Mouse (Mus musculus) G1E (cell line): ENCODE data around the gene Cenpn.

Source experiments
- CTCF ChIP-seq: IDR thresholded peaks from 2 replicates; pipeline ENCODE4 v1.5.1; 2012; ENCODE audit warnings: low read depth, low read length, inconsistent platforms, mixed read lengths
- GATA1 ChIP-seq: IDR thresholded peaks from 2 replicates; pipeline ENCODE4 v1.6.1; 2012; ENCODE audit warnings: borderline replicate concordance, low read length, inconsistent platforms, mixed read lengths
- POLR2AphosphoS5 ChIP-seq: IDR thresholded peaks from 2 replicates; pipeline ENCODE4 v1.6.1; 2012; ENCODE audit warnings: low read depth, low read length, inconsistent platforms; ENCODE audit not compliant: insufficient replicate concordance
- TAL1 ChIP-seq: conservative IDR thresholded peaks from 2 replicates; pipeline ENCODE4 v1.6.1; 2012; ENCODE audit warnings: low read depth, low read length, inconsistent platforms, mixed read lengths

GRCm38 (mm10) chr8:116947589-116947988, 26.1 kb downstream of the Cenpn start:
- TF ChIP-seq CTCF (no peak), GATA1 (no peak), POLR2AphosphoS5 (no peak), TAL1 (no peak)
